In the genomic region with DNA sequence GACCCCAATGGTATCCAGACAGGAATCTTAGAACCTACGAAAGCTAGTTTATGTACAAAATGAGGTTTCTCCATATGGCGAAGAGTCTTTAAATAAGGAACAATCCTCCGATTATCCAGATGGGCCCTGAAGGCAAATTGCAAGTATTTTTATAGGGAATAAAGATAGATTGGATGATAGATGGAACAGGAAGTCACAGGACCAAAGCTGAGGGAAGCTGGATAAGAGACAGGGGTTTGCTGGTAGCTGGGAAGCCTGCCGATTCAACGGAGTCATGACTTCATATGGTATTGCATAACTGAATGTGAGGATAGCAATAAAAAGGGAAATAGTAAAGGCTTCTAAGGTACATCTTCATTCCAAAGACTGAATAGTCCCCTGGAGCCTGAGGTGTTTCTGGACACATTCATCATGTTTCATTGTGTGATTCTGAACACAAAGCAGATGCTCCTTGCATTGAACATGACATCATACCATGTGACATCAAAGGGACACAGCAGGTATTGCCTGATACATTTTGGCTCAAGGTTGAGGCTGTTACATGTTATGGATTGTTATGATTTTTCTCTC, we compare ENCODE assay signal across 20 mouse cellular contexts.
DNase-seq lines count a peak whose midpoint lies in the region; TF ChIP-seq lines count a peak whose summit lies in the region.
"Had no signal": no experiment of that assay in that cellular context is flagged by ENCODE, and none has a peak within 500 bp of the region (broad histone marks: within the 10 kb centered on the region; RNA-seq: fewer than 3 reads in every experiment).

No protein-coding gene starts in this region.

- intact Hi-C loops in left cerebral cortex, adult 2 months (cut with DNase I): loop anchor here (5.0 kb wide), 1 partner anchor 226 kb away; no protein-coding TSS in a partner anchor

- H3K27ac ChIP-seq in left cerebral cortex, adult 2 months: peak overlapping the region; percentile 42; the same call in 1 of the 2 replicates
- H3K27ac ChIP-seq: embryonic facial prominence, embryonic 13.5 days; forebrain, embryonic 13.5 days; heart, adult 2 months; heart, embryonic 15.5 days; hindbrain, embryonic 13.5 days; hindbrain, postnatal 0 days had no signal

- no peak for TF ChIP-seq CTCF in left cerebral cortex, adult 2 months (IDR thresholded peaks at IDR 0.05)

- DNase-seq in frontal cortex, postnatal 36 days (ENCODE audit: low spot score in 2 of 2): peak; percentile 11 to 52
- DNase-seq in frontal cortex, postnatal 10 days (ENCODE audit: low spot score in 2 of 2): no peak
- DNase-seq in left cerebral cortex, adult 2 months (ENCODE audit: extremely low spot score in 1 of 2, low spot score in 2 of 2): no peak
- DNase-seq in left cerebral cortex, adult 11 months (ENCODE audit: low spot score): no peak
- DNase-seq in right cerebral cortex, postnatal 10 days (ENCODE audit: low spot score in 2 of 2): peak; percentile 26 to 34
- no peak for DNase-seq in right cerebral cortex, postnatal 4 days
- no peak for DNase-seq in kidney, postnatal 36 days
- DNase-seq: adrenal gland, adult 2 months; adrenal gland, postnatal 25 days; cerebellum, adult 2 months; cerebellum, postnatal 14 days; forebrain, postnatal 0 days; gastrocnemius, postnatal 14 days; heart, adult 2 months; heart, postnatal 14 days had no signal

- no peak overlapping the region for H3K4me3 ChIP-seq in left cerebral cortex, adult 2 months
- H3K4me3 ChIP-seq: embryonic facial prominence, embryonic 13.5 days; forebrain, embryonic 13.5 days; heart, adult 2 months; heart, embryonic 15.5 days; hindbrain, embryonic 13.5 days had no signal

Comparison
In these comparisons a context has a peak if more than half of its experiments do, and no peak if none do; other contexts are left out.
1. DNase-seq: peak in frontal cortex, postnatal 36 days (2 of 2) and right cerebral cortex, postnatal 10 days (2 of 2); none in frontal cortex, postnatal 10 days (0 of 2), left cerebral cortex, adult 2 months (0 of 2), left cerebral cortex, adult 11 months (single experiment), right cerebral cortex, postnatal 4 days (single experiment) and kidney, postnatal 36 days (0 of 2).